Mouse (Mus musculus) activated CD4-positive, CD25-positive, alpha-beta regulatory T cell, adult 4 months (primary cell): ENCODE data around the gene Fgf12. TPM values are rescaled to one million over a fixed set of nuclear protein-coding genes. Genes with fewer than 3 reads are reported as not detected.

ENCODE experiments used
- ATAC-seq: one replicate; pipeline ENCODE4 v1.8.0; 2017
- polyA plus RNA-seq, 2 experiments: library from polyadenylated mRNA; unstranded; fragments of 100-300 nt; shearing (Covaris generic); gene quantifications; one replicate each; pipeline ENCODE4 v1.2.1; 2017

The Fgf12 gene
- under 1 TPM in 1 of 2 experiments, not detected in 1; 0.36 TPM for polyA plus RNA-seq

DNA sequence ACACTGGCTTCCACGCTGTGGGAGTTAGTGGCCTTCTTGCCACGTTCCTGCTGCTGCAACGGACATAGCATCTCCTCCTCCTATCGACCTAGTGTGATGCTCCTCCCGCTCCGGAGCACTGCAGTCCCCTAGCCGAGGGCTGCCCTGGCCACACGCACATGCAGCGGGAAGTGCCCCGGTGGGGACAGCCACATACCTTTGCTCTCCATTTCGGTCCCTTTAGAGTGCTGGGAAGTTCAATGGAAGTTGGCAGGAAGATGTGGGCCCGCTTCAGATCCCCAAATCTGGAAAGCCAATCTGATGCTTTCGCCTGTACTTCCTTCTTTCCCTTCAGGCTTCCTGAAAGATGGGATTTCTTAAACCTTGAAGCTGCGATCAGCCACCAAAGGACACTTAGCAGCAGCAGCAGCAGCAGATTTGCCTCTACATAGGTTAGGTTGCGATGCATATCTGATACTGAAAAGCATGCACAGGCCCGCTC, at the start of gene Fgf12:
Fgf12 (minus strand) TSS at position 431 of the 481 bp plus-strand sequence.
- ATAC-seq: no peak

DNA sequence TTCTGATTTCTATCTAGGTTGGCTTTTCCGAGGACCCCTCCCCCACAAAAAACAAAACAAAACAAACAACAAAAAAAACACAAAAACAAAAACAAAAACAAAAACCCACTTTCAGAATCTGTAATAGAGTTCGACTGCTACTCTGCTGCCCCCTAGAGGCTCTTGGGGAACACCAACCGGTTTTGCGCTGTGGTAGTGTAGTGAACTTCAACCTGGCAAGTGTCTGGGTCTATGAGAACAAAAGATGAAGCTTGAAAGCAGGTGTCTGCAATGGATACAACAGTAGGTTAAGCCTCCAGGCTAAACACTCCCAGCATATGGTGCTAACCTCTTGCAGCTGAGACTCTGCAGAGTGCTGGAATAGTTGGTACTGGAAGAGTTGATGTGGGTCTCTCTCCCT, 40.2 kb upstream of the Fgf12 start:
- ATAC-seq: no peak

DNA sequence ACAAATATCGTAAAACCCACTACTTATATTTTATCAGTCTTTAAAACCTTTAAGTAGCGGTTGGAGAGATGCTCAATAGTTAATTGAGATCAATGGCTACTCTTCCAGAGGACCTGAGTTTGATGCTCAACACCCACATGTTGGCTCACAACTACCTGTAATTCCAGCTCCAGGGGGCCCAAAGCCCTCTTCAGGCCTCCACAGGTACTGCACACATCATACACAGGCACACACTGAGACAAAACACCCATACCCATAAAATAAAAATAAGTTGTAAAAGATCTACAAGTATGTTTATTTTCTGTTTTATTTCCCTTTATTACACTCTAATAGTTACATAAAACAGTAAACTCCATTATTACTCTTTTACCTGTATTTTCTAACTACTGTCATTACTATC, 17.4 kb upstream of the Fgf12 start:
- no peak for ATAC-seq

DNA sequence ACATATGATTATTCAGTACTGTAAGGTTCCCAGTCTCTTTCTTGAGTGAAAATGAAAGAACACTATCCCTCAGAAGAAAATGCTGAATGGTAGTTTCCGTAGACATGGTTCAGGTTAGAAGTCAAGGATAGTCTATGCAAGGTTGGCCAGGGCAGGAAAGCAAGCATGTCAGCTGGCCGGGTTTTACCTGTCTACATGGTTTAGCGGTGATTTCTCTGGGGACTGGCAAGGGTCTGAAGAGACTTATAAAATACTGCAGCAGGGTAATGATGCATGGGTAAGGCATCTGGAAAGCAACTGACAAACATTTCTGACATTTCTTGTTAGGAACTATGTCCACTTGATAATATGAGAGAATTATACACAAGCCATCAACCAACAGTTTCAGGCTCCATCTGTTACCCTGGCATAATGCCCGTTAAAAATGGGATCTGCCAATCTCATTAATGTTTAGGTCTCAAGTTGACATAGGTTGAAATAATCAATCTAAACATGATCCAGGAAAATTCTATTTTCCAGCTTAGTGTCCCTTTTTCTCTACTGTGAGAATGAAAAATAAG, 8.6 kb upstream of the Fgf12 start:
- ATAC-seq: no peak

DNA sequence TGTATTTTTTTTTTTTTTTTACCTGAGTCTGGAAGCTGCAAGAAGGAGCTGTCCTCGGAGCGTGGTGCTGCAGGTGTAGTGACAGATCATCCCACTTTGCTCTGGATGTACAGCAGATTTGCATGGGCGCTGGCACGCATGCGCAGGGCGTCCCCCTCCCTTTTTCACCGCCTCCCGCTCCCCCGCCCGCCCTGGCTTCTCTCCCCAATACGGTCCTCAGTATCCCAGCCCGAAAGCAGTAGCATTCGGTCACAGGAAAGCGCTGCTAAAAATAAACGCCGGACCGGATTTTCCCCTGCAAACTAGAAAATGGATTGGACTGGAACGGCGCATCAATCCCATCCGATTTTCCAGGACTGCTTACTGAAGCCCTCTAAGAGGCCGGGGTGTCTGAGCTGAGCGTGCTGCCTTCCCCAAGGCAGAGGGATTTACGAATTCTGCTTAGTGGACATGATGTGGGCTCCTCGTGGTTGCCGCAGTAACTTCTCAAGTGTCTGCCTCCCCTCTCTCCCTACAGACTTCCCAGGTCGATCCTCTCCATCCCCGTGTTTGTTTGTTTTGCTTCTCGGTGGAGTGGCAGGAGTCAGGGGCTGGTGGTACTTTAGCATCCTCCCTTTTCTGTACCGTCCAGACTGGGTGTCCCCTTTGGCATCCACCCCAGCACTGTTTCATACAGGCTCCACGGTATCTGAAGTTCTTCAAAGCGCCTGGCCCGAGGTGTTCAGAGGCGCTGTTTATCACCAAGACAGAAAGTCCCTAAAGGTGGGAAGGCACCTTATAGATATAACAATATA, 453 bp upstream of the Fgf12 start:
- no peak for ATAC-seq

DNA sequence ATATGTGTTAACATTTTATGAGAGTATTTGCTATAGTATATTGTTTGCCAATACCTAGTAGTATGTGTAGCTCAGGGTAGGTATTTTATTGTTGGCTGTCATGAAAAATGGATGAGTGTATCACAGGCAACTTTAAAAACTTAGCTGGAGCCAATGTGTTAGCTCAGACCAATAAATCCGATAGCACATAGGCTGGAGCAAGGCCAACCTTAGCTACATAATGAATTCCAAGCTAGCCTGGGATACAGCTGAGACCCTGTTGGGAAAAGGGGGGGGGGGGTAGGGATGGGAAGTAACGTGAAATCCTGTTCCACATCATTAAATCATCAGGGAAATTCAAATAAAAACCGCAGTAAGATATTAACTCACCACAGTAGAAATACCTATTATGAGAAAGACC, 18.4 kb downstream of the Fgf12 start:
- ATAC-seq: no peak

DNA sequence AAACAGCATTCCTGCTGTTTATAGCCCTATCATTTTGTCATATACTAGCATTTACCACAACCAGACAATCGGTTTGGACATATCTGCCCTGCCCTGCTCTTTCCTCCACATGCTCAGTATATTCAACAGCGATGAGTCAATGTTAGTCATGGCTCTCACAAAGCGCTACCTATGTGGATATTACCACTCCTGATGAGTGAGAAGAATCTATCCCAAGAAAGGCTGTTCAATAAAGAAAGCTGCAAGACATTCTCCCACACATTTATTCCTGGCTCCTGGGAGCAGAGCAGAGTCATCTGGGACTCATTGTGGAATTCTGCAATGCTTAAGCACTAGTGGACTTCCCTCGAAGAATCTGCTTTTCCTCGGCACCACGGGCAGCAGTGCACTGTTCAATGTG, 26.1 kb downstream of the Fgf12 start:
- no peak for ATAC-seq

DNA sequence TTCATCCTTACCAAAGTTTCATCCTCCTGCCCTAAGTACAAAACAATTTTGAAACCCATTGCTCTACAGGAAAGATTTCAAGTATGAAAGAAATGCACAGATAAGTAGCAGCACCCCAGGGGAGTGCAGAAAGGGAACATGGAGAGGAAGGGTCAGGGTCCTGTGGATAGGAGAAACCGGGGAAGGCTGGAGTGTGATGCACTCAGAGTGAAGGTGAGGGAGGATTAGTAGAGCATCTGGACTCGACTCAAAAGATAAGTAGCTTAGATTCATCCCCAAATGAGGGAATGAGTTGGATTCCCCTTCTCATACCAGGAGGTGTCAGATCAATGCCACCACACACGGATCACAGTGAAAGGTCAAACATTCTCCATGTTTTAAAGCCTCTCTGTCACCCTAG, 46.2 kb downstream of the Fgf12 start:
- ATAC-seq: no peak

DNA sequence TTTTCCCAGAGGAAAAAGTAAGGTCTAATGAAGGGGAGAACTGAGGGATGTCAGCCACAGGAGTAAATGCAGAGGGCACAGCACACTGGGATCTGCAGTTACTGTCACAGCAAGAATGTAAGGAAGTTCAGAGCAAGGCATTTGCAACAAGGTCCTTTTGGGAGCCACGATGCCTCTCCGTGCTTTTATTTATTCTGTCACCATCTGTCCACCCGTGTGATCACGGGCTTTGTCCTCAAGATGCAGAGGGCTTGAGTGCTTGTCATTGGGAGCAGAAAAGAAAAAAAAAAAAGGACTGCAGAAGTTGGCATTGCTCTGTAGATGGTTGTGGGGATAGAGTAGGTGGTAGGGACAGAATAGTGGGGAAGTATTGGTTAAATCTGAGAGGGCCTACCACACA, 52.5 kb downstream of the Fgf12 start:
- ATAC-seq: no peak

DNA sequence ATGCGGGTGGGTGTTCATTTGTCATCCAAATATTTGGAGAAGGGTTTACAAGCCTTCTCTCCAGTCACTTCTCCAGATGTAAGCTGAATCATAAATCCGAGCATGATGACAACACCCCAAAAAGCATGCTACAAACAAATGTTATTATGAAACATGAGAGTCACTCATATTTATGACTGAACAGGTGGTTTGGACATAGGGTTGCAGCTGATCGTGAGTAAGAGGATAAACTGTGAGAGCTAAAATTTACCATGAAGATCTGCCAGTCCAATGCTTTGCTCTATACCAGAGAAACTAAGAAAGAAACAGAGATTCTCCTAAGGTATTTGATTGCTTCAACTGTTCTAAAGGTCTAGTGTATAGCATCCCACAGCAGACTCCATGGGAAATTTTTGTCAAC, 56.0 kb downstream of the Fgf12 start:
- ATAC-seq: no peak

DNA sequence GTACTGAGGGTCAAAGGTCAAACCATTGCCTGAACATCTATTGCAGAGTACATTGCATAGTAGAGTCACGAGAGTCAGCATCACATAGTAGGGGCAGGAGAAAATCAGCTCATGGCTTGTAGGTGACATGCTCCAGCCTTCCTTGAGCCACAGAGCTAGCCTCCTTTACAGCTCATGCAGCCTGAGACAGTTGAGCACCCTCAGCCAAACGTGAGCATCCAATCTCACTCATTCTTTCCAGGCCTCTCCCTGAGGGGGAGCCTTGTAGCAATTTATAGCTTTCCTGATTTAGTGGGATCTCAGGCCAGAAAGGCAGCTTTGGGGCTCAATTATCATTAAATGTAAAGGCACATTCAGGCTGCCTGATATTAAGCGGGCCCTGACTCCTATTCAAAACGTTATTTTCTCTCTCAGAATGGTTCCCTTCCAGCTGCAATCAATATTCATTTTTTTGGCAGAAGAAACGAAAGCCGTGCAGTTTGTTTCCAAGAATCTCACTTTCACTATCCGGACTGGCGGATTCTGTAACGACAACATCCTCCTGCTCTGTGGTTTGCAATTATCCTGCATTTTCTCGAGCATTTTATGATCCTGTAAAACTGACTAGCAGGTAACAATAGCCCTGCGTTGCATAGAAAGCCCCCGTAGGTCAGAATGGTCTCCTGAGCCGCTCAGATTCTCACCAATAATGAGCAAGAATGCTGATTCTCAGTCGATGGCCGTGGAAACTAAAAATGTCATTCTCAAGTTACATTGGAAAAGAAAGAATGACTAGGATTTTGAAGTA, 58.6 kb downstream of the Fgf12 start:
- ATAC-seq: no peak

DNA sequence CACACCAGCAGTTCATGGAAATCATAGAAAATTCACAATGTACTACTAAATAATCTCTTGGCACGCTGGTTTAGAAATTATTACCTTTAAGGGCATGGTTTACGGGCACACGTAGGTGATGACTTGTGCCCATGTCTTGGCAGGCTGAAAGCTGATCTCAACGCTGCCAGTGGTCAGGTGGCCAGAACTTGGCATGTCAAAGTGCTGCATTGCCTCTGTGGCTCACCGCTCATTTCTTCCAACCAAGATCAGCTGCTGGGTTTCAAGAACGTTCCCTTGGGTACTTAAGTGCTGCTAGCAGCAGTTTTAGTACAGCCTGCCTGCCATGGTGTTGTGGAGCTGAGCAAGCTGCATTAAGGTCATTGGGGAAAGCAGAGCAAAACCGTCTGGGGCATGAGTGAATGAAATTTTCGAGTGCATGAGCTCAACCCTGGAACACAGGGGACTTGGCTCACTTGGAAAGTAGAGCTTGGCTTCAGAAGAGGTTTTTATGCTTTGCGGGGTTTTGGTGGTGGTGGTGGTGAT, 63.9 kb downstream of the Fgf12 start:
- no peak for ATAC-seq

DNA sequence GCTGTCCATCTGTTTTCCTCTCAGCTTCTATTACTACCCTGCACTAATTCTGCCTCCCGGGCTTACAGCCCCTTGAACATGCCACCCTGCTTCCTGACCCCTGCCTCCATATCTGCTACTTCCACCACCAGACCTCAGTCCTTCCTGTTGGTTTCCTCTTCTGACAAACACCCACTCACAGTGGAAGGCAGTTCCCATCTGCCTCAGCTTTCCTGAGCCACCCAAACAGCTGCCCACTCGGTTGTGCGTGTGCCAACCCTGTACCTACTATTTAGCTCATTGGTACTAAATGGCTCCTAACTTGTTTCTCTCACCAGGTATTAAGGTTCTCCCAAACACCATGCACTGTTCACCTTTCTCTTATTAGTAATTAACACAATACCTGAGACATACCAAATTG, 71.2 kb downstream of the Fgf12 start:
- ATAC-seq: no peak

DNA sequence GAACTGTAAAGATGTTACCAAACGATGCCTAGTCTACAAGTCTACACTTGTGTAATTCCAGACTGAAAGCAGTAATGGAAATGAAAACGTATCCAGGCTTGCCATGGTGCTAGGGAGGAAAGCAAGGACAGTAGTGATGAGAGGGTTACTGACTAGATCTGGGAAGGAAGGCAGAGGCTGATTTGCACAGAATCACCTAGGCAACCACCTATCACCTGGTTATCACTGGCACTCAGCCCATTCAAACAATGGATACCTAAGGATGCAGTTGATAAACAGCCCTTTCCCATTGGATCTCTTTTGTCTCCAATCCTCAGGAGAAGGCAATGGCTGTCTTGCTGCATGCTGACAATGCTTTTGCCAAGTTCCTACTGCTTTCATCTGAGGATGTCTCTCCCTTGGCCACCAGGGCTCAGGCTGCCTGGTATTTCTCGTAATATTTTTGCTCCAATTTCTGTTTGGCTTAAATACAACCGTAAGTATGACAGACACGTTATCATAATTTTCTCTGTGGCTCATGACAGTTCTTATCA, 84.0 kb downstream of the Fgf12 start:
- ATAC-seq: no peak

DNA sequence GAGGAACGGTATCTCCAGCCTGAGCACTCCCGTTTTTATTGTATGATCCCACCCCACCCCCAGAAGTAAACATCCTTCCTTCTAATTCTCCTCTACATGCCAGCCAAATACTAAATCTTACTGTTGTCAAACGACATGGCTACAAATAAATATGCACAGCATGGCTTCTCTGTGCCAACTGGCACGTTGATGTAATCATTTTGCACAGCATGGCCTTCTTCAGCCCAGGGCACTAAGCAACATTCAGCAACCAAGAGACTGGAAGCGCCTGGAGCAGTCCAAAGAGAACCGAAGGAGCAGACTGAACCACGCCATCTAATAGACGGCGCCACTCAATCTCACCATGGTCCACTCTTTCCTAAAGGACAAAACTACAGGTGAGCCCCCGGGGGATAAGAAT, 100.2 kb downstream of the Fgf12 start:
- ATAC-seq: no peak

DNA sequence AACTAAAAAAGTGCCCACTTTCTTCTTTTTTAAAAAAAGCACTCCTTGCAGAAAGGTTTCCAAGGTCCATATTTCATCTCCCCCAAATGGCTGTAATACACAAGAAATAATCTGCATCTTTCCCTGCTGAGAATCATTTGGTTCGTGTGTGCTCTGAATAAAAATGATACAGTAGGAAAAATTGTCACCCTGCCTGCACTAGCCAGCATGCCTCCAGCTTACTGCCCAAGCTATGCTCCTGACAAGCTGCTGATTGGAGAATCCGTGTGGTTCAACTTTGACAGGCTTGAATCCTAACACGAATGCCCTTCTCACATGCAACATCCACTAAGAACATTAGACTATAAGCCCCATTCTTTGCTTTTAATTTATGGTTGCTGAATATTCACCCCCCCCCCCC, 102.3 kb downstream of the Fgf12 start:
- ATAC-seq: no peak

DNA sequence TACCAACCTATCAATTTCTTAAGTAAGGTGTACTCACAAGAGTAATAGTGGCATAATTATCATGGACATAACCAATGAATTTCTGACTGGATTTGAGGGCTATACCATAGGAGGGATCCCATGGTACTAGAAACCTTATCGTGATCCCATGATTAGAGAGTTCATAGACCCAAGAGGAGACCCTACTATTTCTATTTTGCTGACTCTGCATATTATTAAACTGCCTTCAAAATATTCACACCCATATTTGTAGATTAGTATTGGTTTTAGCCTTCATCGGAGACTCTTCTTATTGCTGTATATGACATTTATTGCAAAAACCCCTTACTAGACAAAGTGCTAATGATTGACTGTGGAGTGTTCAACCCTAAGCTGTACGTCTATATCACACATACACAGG, 107.8 kb downstream of the Fgf12 start:
- no peak for ATAC-seq

DNA sequence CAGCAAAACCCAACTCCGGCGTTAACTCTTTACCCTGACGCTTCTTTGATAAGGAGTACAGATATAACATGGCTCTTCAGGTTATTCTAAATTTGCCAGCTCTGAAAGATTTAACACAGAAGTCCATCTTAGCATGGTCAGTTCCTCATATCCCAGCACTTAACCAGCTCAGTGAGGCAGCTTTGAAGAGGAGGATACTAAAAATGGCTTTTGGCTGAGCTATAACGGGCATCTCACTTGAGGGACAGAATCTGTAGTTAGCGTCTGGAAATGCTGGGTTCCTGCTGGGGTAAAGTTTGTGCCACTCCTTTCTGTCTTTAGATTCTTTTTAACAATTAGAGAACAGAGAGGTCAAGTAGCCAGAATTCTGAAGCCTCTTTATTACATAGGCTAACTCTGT, 121.1 kb downstream of the Fgf12 start:
- ATAC-seq: no peak

DNA sequence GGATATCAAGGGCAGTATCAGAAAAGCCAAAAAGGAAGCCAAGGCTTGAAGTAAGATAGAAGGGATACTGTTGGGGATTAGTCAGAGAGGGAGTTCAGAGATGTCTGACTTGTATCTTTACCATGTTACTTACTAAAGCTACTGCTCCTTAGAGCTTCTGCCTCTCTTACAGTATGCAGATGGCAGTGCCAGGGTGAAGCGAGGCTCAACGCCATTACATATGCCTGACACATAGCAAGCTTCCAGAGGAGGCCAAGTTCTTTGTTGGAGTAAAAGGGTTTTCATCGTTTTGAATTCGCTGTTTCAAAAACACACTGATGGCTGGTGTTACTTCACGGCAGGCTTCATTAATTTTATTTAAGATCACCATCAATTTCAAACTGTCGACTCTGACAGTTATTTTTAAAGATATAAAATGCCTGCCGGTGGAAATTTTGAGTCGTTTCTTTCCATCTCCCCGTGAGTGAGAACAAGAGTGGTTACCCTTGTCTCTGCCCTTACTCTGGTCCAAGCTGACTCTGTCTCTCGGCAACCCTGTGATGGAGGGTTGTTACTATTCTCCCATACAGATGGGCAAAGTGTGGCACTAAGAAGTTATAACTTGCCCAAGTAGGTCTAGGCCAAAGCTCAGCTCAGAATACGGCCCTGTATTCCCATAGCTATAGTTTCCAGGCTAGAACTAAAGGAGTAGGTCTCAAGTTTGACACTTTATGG, 121.9 kb downstream of the Fgf12 start:
- no peak for ATAC-seq

DNA sequence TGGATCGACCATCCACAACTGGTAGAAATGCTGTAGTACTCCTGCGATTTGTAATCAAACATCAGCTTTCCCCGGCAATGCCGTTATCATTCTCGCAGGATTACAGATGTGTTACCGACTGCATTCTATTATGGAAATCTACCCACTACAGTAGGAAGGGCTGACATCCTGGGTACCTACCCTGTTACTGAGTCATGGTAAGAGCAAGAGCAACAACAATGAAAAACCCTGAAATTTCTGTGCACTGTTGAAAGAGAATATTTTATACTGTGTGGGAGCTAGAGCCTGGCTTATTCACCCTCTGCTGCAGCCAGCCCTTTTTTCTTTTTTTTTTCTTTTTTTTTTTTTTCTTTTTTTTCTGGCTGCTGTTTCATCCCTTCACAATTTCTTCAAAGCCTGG, 126.6 kb downstream of the Fgf12 start:
- ATAC-seq: no peak

DNA sequence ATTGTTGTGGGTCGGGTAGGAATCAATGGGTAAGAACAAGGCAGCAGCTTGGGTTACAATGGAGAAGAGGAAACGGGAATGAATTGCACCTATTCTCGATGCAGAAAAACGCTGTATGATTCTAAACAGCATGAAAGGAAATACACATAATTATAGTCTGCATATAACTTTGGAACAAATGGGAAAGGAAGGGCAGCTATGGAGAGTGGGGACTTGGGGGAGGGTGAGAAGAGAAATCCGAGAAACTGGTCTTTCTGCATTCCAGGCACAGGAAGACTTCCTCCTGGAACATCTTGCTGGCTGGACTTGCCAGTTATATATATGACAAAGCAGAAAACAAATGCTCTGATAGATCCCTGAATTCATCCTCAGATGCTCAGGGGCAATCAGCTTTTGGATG, 127.2 kb downstream of the Fgf12 start:
- no peak for ATAC-seq

DNA sequence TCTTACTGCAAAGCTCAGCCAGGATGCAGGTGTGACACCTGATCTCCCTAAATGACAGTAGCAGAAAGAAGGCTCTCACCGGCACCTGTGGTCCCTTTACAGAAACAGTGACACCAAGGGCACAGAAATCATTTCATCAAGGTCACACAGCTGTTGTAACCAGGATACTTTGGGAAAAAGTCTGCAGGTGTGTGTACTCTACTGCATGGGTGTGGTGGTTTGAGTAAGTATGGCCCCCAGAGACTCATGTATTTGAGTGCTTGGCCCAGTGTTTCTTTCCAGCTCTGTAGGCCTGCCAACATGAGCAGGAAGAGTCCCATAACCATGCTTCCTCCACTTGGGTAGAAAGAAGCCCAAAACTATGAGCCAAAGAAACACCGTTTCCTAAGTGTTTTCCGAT, 138.5 kb downstream of the Fgf12 start:
- ATAC-seq: no peak

DNA sequence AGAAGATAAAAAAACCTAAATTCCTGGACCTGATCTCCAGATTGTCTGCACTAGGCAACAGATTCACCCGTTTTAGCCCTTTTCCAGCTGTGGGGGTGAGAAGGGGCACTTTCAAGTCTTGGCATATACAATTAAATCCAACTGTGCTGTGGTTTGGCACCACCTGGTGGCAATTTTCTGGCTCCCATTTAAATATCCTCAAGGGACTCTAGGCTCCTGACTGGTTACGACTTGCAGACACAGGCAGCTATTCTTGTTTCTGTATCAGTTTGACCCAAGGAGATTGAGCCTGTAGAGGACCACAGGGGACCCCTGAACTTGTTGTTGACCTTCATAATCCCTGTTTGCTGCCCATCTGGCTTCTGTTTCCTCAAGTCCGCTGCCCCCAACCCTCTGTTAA, 141.9 kb downstream of the Fgf12 start:
- ATAC-seq: no peak
